ENCODE assay signal across 8 mouse cellular contexts in the genomic region with DNA sequence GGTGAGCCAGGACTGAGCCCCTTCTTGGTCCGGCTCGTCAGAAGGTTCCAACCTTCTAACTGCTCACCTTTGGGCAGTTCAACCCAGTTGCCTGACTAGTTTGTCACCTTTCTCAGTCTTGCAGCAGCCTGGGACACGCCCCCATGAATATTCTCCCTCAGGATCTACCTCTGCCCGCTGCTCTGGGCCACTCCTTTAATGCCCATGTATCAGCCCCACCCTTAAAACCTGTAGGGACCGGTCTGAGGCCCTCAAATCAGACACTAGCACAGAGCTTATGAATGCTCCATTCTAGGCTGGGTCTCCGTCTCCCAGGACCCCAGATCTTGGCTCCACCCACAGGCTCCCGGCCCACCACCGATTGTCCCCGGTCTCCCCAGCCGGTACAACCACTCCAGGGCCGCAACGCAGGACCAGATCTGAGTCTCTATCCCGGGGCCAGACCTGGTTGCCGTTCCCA. TPM values are rescaled to one million over a fixed set of nuclear protein-coding genes. Genes with fewer than 3 reads are reported as not detected.
DNase-seq lines count a peak whose midpoint lies in the region; ATAC-seq and TF ChIP-seq lines count a peak whose summit lies in the region.

No protein-coding gene starts in this region.

- TF ChIP-seq POLR2A in spleen, adult 2 months (IDR thresholded peaks at IDR 0.05; ENCODE audit: low read depth, low read length) = no peak
- TF ChIP-seq POLR2A in myocyte (IDR thresholded peaks at IDR 0.05; ENCODE audit: insufficient read length, low read depth) = no peak

- no peak for TF ChIP-seq CTCF in spleen, adult 2 months (IDR thresholded peaks at IDR 0.05; ENCODE audit: extremely low read depth, insufficient read depth, insufficient read length, insufficient replicate concordance)

- H3ac ChIP-seq in myocyte (ENCODE audit: control insufficient read depth, insufficient read length) = peak overlapping the region; percentile 26

- peaks cover 48% of the 10 kb centered on the region for H3K79me2 ChIP-seq in myocyte (ENCODE audit: control insufficient read depth, insufficient read depth)

- H3K4me3 ChIP-seq in spleen, adult 2 months (ENCODE audit: extremely low read depth, insufficient read depth, insufficient read length) = peak overlapping the region; percentile 83
- peak overlapping the region; percentile 98 for H3K4me3 ChIP-seq in limb, embryonic 11.5 days (ENCODE audit: low read depth, low read length)
- H3K4me3 ChIP-seq in myocyte = peak overlapping the region; percentile 96

- peaks cover 32% of the 10 kb centered on the region for H3K36me3 ChIP-seq in spleen, adult 2 months (ENCODE audit: control insufficient read depth, insufficient read depth, low read length)
- H3K36me3 ChIP-seq in limb, embryonic 11.5 days (ENCODE audit: control insufficient read depth, insufficient read depth, low read length) = peaks cover 28% of the 10 kb centered on the region; the same call in 1 of the 2 replicates
- no peaks in the 10 kb centered on the region for H3K36me3 ChIP-seq in myocyte (ENCODE audit: control insufficient read depth, insufficient read depth)

- DNase-seq in spleen, adult 2 months (ENCODE audit: low read depth in 1 of 2, low spot score in 2 of 2) = no peak
- no peak for DNase-seq in spleen, postnatal 10 days (ENCODE audit: low spot score in 2 of 2)
- DNase-seq in limb, embryonic 11.5 days (ENCODE audit: low spot score) = no peak
- no peak for DNase-seq in yolk sac, embryonic 10.5 days (ENCODE audit: low spot score)
- DNase-seq in layer of hippocampus, adult 11-12 months (ENCODE audit: low spot score) = no peak
- no peak for DNase-seq in thymus, postnatal 10 days (ENCODE audit: low spot score in 2 of 2)

- H3K9me3 ChIP-seq in limb, embryonic 11.5 days (ENCODE audit: control insufficient read depth, low read length) = no peaks in the 10 kb centered on the region

- peak overlapping the region; percentile 41 for H3K27ac ChIP-seq in spleen, adult 2 months (ENCODE audit: insufficient read depth, low read length)
- 0 out of 2 replicates have a peak overlapping the region, but pooled peaks have one; percentile 12 for H3K27ac ChIP-seq in limb, embryonic 11.5 days (replicated peaks; ENCODE audit: low read depth, low read length)

- no peaks in the 10 kb centered on the region for H3K27me3 ChIP-seq in spleen, adult 2 months (ENCODE audit: control insufficient read depth, insufficient read depth, low read length)
- H3K27me3 ChIP-seq in limb, embryonic 11.5 days (ENCODE audit: control insufficient read depth, insufficient read depth, low read length) = no peaks in the 10 kb centered on the region
- H3K27me3 ChIP-seq in myocyte (ENCODE audit: control insufficient read depth, insufficient read depth, insufficient read length) = no peaks in the 10 kb centered on the region

- H3K4me2 ChIP-seq in limb, embryonic 11.5 days (ENCODE audit: low read depth, severe bottlenecking) = peak overlapping the region; percentile 94
- H3K4me2 ChIP-seq in myocyte (ENCODE audit: low read depth) = peak overlapping the region; percentile 84

- 11% methylated on average over 14 of the region's 14 CpGs for WGBS in spleen, adult 2 months
- WGBS in limb, embryonic 11.5 days = 12% methylated on average over 14 of the region's 14 CpGs

- H3K4me1 ChIP-seq in spleen, adult 2 months (ENCODE audit: control insufficient read depth, insufficient read depth, insufficient read length) = peaks cover 5% of the 10 kb centered on the region; the same call in 1 of the 2 replicates
- peaks cover 21% of the 10 kb centered on the region for H3K4me1 ChIP-seq in limb, embryonic 11.5 days (ENCODE audit: control insufficient read depth, insufficient read depth, low read length)

- H3K9ac ChIP-seq in limb, embryonic 11.5 days (ENCODE audit: low read length) = peak overlapping the region; percentile 68

- peak; percentile 52 for ATAC-seq in erythroid progenitor cell, adult 5-6 weeks (replicated peaks; ENCODE audit: low FRiP score, poor library complexity, severe bottlenecking)
- ATAC-seq in limb, embryonic 11.5 days (ENCODE audit: insufficient number of reproducible peaks, low FRiP score, low TSS enrichment, low read depth) = no peak; the same call in 1 of the 2 replicates

TF ChIP-seq in myocyte, 11 proteins besides CTCF, POLR2A, EP300 and RAD21:
- no peak for TF ChIP-seq TCF12 (IDR thresholded peaks at IDR 0.05; ENCODE audit: insufficient read depth, poor library complexity, severe bottlenecking)
- no peak for TF ChIP-seq MAX (IDR thresholded peaks at IDR 0.05; ENCODE audit: low read depth)
- TF ChIP-seq POLR2AphosphoS2 (IDR thresholded peaks at IDR 0.05; ENCODE audit: insufficient read length, low read depth) = no peak
- TF ChIP-seq TCF3 (IDR thresholded peaks at IDR 0.05; ENCODE audit: insufficient read length, low read depth) = no peak
- TF ChIP-seq MYOG (IDR thresholded peaks at IDR 0.05; ENCODE audit: control insufficient read depth in 1 of 3, insufficient read depth in 1 of 3, insufficient read length in 2 of 3, low read depth in 2 of 3) = no peak
- no peak for TF ChIP-seq E2F4 (IDR thresholded peaks at IDR 0.05; ENCODE audit: insufficient read depth)
- TF ChIP-seq USF1 (IDR thresholded peaks at IDR 0.05; ENCODE audit: low read depth) = no peak
- no peak for TF ChIP-seq MYOD1 (IDR thresholded peaks at IDR 0.05; ENCODE audit: control insufficient read depth in 1 of 3, insufficient read length in 2 of 3, low read depth in 2 of 3)
- no peak for TF ChIP-seq SRF (IDR thresholded peaks at IDR 0.05; ENCODE audit: control insufficient read depth, insufficient read length, low read depth)
- TF ChIP-seq REST (IDR thresholded peaks at IDR 0.05; ENCODE audit: insufficient read depth, insufficient read length) = no peak
- no peak for TF ChIP-seq CEBPB (IDR thresholded peaks at IDR 0.05; ENCODE audit: insufficient read depth, poor library complexity, severe bottlenecking)
TF ChIP-seq in myocyte: peak in this region for 0.

RNA-seq across cellular contexts. Expression of gene Rpl18, which starts 0.6 kb away (rescaled TPM):
- 1,792 and 2,504 TPM in 2 replicates for polyA plus RNA-seq in spleen, adult 2 months (2012; rRNA removed)
- total RNA-seq in erythroid progenitor cell, adult 5-6 weeks (2015; ENCODE audit: low replicate concordance) = 522 and 544 TPM in 2 replicates
- total RNA-seq in erythroid progenitor cell, adult 5-6 weeks (2017; ENCODE audit: low replicate concordance) = 281 and 297 TPM in 2 replicates
- polyA plus RNA-seq in limb, embryonic 11.5 days (2014; fragmentation: Nextera tagmentation; extraction: Ambion mirVana) = 1,181 and 1,244 TPM in 2 replicates
- polyA plus RNA-seq in myocyte (2012; fragmentation: generic; extraction: Trizol) = 3,224 TPM

RNA-seq across cellular contexts. Expression of gene Sphk2, which starts 3.1 kb away (rescaled TPM):
- 41.0 and 56.3 TPM in 2 replicates for polyA plus RNA-seq in spleen, adult 2 months (2012; rRNA removed)
- 9.6 and 12.6 TPM in 2 replicates for total RNA-seq in erythroid progenitor cell, adult 5-6 weeks (2015; ENCODE audit: low replicate concordance)
- 4.8 and 9.4 TPM in 2 replicates for total RNA-seq in erythroid progenitor cell, adult 5-6 weeks (2017; ENCODE audit: low replicate concordance)
- 28.4 and 28.5 TPM in 2 replicates for polyA plus RNA-seq in limb, embryonic 11.5 days (2014; fragmentation: Nextera tagmentation; extraction: Ambion mirVana)
- 22.8 TPM for polyA plus RNA-seq in myocyte (2012; fragmentation: generic; extraction: Trizol)

RNA-seq across cellular contexts. Expression of gene Fam83e, which starts 6.4 kb away (rescaled TPM):
- polyA plus RNA-seq in spleen, adult 2 months (2012; rRNA removed) = 0.09 and 0.26 TPM in 2 replicates
- not detected in 2 replicates for total RNA-seq in erythroid progenitor cell, adult 5-6 weeks (2015; ENCODE audit: low replicate concordance)
- total RNA-seq in erythroid progenitor cell, adult 5-6 weeks (2017; ENCODE audit: low replicate concordance) = not detected in 2 replicates
- 0.65 and 0.82 TPM in 2 replicates for polyA plus RNA-seq in limb, embryonic 11.5 days (2014; fragmentation: Nextera tagmentation; extraction: Ambion mirVana)
- 0.18 TPM for polyA plus RNA-seq in myocyte (2012; fragmentation: generic; extraction: Trizol)

RNA-seq across cellular contexts. Expression of gene Dbp, which starts 9.8 kb away (rescaled TPM):
- polyA plus RNA-seq in spleen, adult 2 months (2012; rRNA removed) = 20.0 and 30.1 TPM in 2 replicates
- total RNA-seq in erythroid progenitor cell, adult 5-6 weeks (2015; ENCODE audit: low replicate concordance) = 1.3 and 2.5 TPM in 2 replicates
- 1.7 and 2.6 TPM in 2 replicates for total RNA-seq in erythroid progenitor cell, adult 5-6 weeks (2017; ENCODE audit: low replicate concordance)
- 4.2 and 4.9 TPM in 2 replicates for polyA plus RNA-seq in limb, embryonic 11.5 days (2014; fragmentation: Nextera tagmentation; extraction: Ambion mirVana)
- polyA plus RNA-seq in myocyte (2012; fragmentation: generic; extraction: Trizol) = 26.2 TPM

RNA-seq across cellular contexts. Expression of gene Spaca4, which starts 11.0 kb away (rescaled TPM):
- polyA plus RNA-seq in spleen, adult 2 months (2012; rRNA removed) = not detected in 2 replicates
- not detected in 2 replicates for total RNA-seq in erythroid progenitor cell, adult 5-6 weeks (2015; ENCODE audit: low replicate concordance)
- not detected in 2 replicates for total RNA-seq in erythroid progenitor cell, adult 5-6 weeks (2017; ENCODE audit: low replicate concordance)
- not detected in 2 replicates for polyA plus RNA-seq in limb, embryonic 11.5 days (2014; fragmentation: Nextera tagmentation; extraction: Ambion mirVana)
- not detected for polyA plus RNA-seq in myocyte (2012; fragmentation: generic; extraction: Trizol)
